Mouse (Mus musculus): ENCODE measurements at regions not wholly inside any gene's neighbourhood (a gene's known extent, or its start where the extent isn't known, plus 50 kb on each side); places are given as distances from the start of the nearest gene placed in this dataset.

DNA sequence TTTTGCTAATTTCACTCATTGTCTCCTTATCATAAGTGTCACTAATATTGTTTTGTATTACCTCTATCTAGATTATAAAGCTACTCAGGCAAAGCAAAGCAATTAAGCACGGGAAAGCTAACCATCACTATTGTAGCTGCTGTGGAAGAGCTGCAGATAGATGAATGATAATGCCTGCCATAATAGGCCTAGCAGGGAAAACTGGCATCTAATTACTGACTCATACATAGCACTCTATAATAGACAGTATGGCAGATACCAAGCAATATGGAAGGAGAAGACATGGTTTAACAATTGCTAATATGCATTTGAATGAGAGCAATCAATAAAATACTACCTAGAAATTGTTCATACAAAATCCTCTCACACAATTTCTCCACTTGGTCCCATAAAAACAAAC, 604.5 kb downstream of the Ets1 start:
- no peaks in the 10 kb centered on the region for H3K36me3 ChIP-seq (replicated peaks)
- H3K4me3 ChIP-seq (replicated peaks) = no peak overlapping the region
- no peaks in the 10 kb centered on the region for H3K9me3 ChIP-seq (replicated peaks)
- no peak overlapping the region for H3K27ac ChIP-seq (replicated peaks)
- no peak overlapping the region for H3K4me2 ChIP-seq
- H3K4me1 ChIP-seq (replicated peaks) = no peaks in the 10 kb centered on the region
- no peak for ATAC-seq (ENCODE audit: insufficient read depth)
- whole genome bisulfite sequencing (ENCODE audit: insufficient replicate concordance) = 27% methylated on average over 1 of the region's 1 CpGs
- H3K27me3 ChIP-seq = no peaks in the 10 kb centered on the region
- H3K9ac ChIP-seq = no peak overlapping the region

GRCm38 (mm10) chr9:33240914-33241635, 605.1 kb downstream of the Ets1 start:
- Histone ChIP-seq H3K9ac (no peak overlapping the region), H3K4me3 (replicated peaks) (no peak overlapping the region), H3K4me2 (no peak overlapping the region), H3K27ac (replicated peaks) (no peak overlapping the region), H3K4me1 (replicated peaks) (no peaks in the 10 kb centered on the region), H3K27me3 (no peaks in the 10 kb centered on the region), H3K36me3 (replicated peaks) (no peaks in the 10 kb centered on the region), H3K9me3 (replicated peaks) (no peaks in the 10 kb centered on the region)
- WGBS (ENCODE audit: insufficient replicate concordance) = 29% methylated on average over 3 of the region's 3 CpGs
- no peak for ATAC-seq (ENCODE audit: insufficient read depth)

- H3K4me1 ChIP-seq (replicated peaks) = no peaks in the 10 kb centered on the region
- ATAC-seq (ENCODE audit: insufficient read depth) = no peak
- 16% methylated on average over 2 of the region's 2 CpGs for WGBS (ENCODE audit: insufficient replicate concordance)
Measured at GRCm38 (mm10) chr9:33246932-33247331, 610.9 kb downstream of the Ets1 start.

DNA sequence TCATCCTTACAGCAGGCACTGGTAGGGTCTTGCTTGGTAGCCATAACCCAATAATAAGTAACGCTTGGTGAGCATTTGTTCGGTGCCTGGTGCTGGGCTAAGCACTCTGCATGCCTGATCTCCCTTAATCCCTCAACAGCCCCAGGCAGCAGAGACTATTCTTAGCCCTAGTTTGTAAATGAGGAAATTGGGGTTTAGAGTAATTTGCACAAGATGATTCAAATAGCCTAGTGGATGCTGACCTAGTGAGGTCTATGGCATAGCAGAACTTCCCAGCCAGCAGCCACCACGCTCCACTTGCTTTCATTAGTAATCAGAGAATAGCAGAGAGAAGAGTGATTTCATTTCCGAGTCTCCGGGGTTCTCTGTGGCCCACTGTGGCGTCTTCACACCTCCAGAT, 622.2 kb downstream of the Ets1 start:
- Histone ChIP-seq H3K4me1 (replicated peaks) (no peaks in the 10 kb centered on the region), H3K9me3 (replicated peaks) (no peaks in the 10 kb centered on the region), H3K4me3 (replicated peaks) (no peak overlapping the region), H3K4me2 (no peak overlapping the region), H3K27me3 (no peaks in the 10 kb centered on the region), H3K27ac (replicated peaks) (no peak overlapping the region), H3K9ac (no peak overlapping the region), H3K36me3 (replicated peaks) (no peaks in the 10 kb centered on the region)
- no peak for ATAC-seq (ENCODE audit: insufficient read depth)
- 53% methylated on average over 6 of the region's 6 CpGs for WGBS (ENCODE audit: insufficient replicate concordance)

More at GRCm38 (mm10) chr9:33246932-33247331, 610.9 kb downstream of the Ets1 start:
- Histone ChIP-seq H3K27ac (replicated peaks) (no peak overlapping the region), H3K4me2 (no peak overlapping the region), H3K9ac (no peak overlapping the region), H3K9me3 (replicated peaks) (no peaks in the 10 kb centered on the region), H3K27me3 (no peaks in the 10 kb centered on the region), H3K36me3 (replicated peaks) (no peaks in the 10 kb centered on the region), H3K4me3 (replicated peaks) (no peak overlapping the region)

GRCm38 (mm10) chr9:33260171-33260570, 624.1 kb downstream of the Ets1 start:
- H3K9ac ChIP-seq = no peak overlapping the region
- H3K4me1 ChIP-seq (replicated peaks) = no peaks in the 10 kb centered on the region
- WGBS (ENCODE audit: insufficient replicate concordance) = 32% methylated on average over 4 of the region's 4 CpGs
- H3K9me3 ChIP-seq (replicated peaks) = no peaks in the 10 kb centered on the region
- H3K27me3 ChIP-seq = no peaks in the 10 kb centered on the region
- no peak for ATAC-seq (ENCODE audit: insufficient read depth)
- H3K4me3 ChIP-seq (replicated peaks) = no peak overlapping the region
- H3K36me3 ChIP-seq (replicated peaks) = no peaks in the 10 kb centered on the region
- no peak overlapping the region for H3K4me2 ChIP-seq
- H3K27ac ChIP-seq (replicated peaks) = no peak overlapping the region

GRCm38 (mm10) chr9:33289381-33289780, 653.4 kb downstream of the Ets1 start:
- Histone ChIP-seq H3K4me2 (no peak overlapping the region), H3K9ac (no peak overlapping the region), H3K27me3 (no peaks in the 10 kb centered on the region), H3K4me1 (replicated peaks) (no peaks in the 10 kb centered on the region), H3K9me3 (replicated peaks) (no peaks in the 10 kb centered on the region), H3K27ac (replicated peaks) (no peak overlapping the region), H3K36me3 (replicated peaks) (no peaks in the 10 kb centered on the region), H3K4me3 (replicated peaks) (no peak overlapping the region)
- WGBS (ENCODE audit: insufficient replicate concordance) = 50% methylated on average over 5 of the region's 5 CpGs
- ATAC-seq (ENCODE audit: insufficient read depth) = no peak

DNA sequence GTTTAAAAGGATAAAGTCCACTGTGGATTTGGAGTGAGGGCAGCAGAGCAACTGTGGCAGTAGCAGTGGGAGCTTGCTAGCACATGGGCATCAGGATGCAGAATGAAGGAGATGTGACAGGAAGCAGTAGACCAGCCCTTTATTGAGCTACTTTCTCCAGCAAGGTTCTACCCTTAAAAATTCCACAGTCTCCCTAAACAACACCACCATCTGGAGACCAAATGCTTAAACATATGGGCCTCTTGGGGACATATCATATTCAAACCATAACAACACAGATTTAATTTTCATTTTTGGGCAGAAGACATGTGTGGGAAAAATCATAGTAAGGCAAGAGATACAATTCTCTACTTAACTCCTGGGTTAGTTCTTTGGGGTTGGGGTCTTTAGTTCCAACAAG, 656.1 kb downstream of the Ets1 start:
- Histone ChIP-seq H3K4me2 (no peak overlapping the region), H3K27me3 (no peaks in the 10 kb centered on the region), H3K9ac (no peak overlapping the region), H3K4me1 (replicated peaks) (no peaks in the 10 kb centered on the region), H3K4me3 (replicated peaks) (no peak overlapping the region), H3K36me3 (replicated peaks) (no peaks in the 10 kb centered on the region), H3K9me3 (replicated peaks) (no peaks in the 10 kb centered on the region), H3K27ac (replicated peaks) (no peak overlapping the region)
- ATAC-seq (ENCODE audit: insufficient read depth) = no peak

GRCm38 (mm10) chr9:33295925-33296324, 659.9 kb downstream of the Ets1 start:
- WGBS (ENCODE audit: insufficient replicate concordance) = 16% methylated on average over 2 of the region's 2 CpGs
- no peak for ATAC-seq (ENCODE audit: insufficient read depth)
- Histone ChIP-seq H3K36me3 (replicated peaks) (no peaks in the 10 kb centered on the region), H3K4me2 (no peak overlapping the region), H3K27me3 (no peaks in the 10 kb centered on the region), H3K27ac (replicated peaks) (no peak overlapping the region), H3K4me1 (replicated peaks) (no peaks in the 10 kb centered on the region), H3K9me3 (replicated peaks) (no peaks in the 10 kb centered on the region), H3K4me3 (replicated peaks) (no peak overlapping the region), H3K9ac (no peak overlapping the region)

GRCm38 (mm10) chr9:33319525-33320025, 683.6 kb downstream of the Ets1 start:
- Histone ChIP-seq H3K9ac (no peak overlapping the region), H3K4me2 (no peak overlapping the region), H3K27me3 (no peaks in the 10 kb centered on the region), H3K4me1 (replicated peaks) (no peaks in the 10 kb centered on the region), H3K9me3 (replicated peaks) (no peaks in the 10 kb centered on the region), H3K36me3 (replicated peaks) (no peaks in the 10 kb centered on the region), H3K4me3 (replicated peaks) (no peak overlapping the region), H3K27ac (replicated peaks) (no peak overlapping the region)
- ATAC-seq (ENCODE audit: insufficient read depth) = no peak
- WGBS (ENCODE audit: insufficient replicate concordance) = 65% methylated on average over 1 of the region's 1 CpGs

DNA sequence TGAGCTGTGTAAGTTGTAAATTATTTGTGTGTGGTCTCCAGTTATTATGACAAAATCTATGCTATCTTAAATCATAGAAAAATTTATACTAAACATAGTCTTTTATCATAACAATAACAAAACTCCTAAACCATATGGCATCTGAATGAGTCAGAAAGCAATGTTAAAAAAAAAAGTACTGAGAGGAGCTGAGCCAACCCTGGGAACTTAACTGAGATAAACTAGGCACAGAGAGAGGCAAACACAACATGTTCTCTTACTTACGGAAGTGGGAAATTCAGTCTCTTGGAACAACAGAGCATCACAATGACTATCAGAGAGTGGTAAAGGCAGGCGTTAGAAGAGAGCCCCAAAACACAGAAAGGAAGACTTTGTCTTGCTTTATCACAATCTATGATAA, 691.7 kb downstream of the Ets1 start:
- H3K27me3 ChIP-seq = no peaks in the 10 kb centered on the region
- H3K9me3 ChIP-seq (replicated peaks) = no peaks in the 10 kb centered on the region
- no peak overlapping the region for H3K4me2 ChIP-seq
- H3K36me3 ChIP-seq (replicated peaks) = no peaks in the 10 kb centered on the region
- H3K27ac ChIP-seq (replicated peaks) = no peak overlapping the region
- 53% methylated on average over 2 of the region's 2 CpGs for WGBS (ENCODE audit: insufficient replicate concordance)
- no peaks in the 10 kb centered on the region for H3K4me1 ChIP-seq (replicated peaks)
- H3K9ac ChIP-seq = no peak overlapping the region
- no peak overlapping the region for H3K4me3 ChIP-seq (replicated peaks)
- no peak for ATAC-seq (ENCODE audit: insufficient read depth)

DNA sequence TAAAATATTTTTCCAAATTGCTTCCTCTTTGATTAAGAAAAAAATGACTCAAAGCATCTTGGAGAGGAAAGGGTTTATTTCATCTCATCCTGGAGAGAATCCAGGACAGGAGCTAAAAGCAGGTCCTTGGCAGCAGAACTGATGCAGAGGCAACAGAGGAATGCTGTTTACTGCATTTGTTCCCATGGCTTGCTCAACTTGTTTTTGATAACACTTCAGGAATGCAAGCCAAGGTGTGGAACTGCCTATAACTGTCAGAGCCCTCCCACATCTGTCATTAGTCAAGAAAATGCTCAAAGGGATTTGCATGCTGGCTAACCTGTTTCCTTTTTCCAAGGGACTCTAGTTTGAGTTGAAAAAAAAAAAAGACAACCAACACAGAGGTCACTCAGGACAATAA, 714.2 kb downstream of the Ets1 start:
- no peak for ATAC-seq (ENCODE audit: insufficient read depth)
- no peak overlapping the region for H3K4me2 ChIP-seq
- H3K36me3 ChIP-seq (replicated peaks) = no peaks in the 10 kb centered on the region
- H3K27ac ChIP-seq (replicated peaks) = no peak overlapping the region
- no peaks in the 10 kb centered on the region for H3K27me3 ChIP-seq
- H3K4me3 ChIP-seq (replicated peaks) = no peak overlapping the region
- H3K4me1 ChIP-seq (replicated peaks) = no peaks in the 10 kb centered on the region
- H3K9me3 ChIP-seq (replicated peaks) = no peaks in the 10 kb centered on the region
- H3K9ac ChIP-seq = no peak overlapping the region

GRCm38 (mm10) chr9:33356621-33357020, 720.6 kb downstream of the Ets1 start:
- no peaks in the 10 kb centered on the region for H3K9me3 ChIP-seq (replicated peaks)
- no peak overlapping the region for H3K4me3 ChIP-seq (replicated peaks)
- H3K27ac ChIP-seq (replicated peaks) = no peak overlapping the region
- no peaks in the 10 kb centered on the region for H3K36me3 ChIP-seq (replicated peaks)
- ATAC-seq (ENCODE audit: insufficient read depth) = no peak
- WGBS (ENCODE audit: insufficient replicate concordance) = 47% methylated on average over 2 of the region's 2 CpGs
- no peak overlapping the region for H3K9ac ChIP-seq
- no peak overlapping the region for H3K4me2 ChIP-seq
- no peaks in the 10 kb centered on the region for H3K4me1 ChIP-seq (replicated peaks)
- no peaks in the 10 kb centered on the region for H3K27me3 ChIP-seq
